Mouse (Mus musculus) heart, embryonic 12.5 days (tissue): ENCODE measurements at regions not wholly inside any gene's neighbourhood (a gene's known extent, or its start where the extent isn't known, plus 50 kb on each side); places are given as distances from the start of the nearest gene placed in this dataset.

Source experiments
- ATAC-seq: fragments of 200-750 bp; cut with Nextera tagmentation; 2 replicates; pipeline ENCODE4 v1.8.0; 2017; ENCODE audit warnings: moderate TSS enrichment, moderate library complexity; ENCODE audit not compliant: insufficient number of reproducible peaks, low FRiP score
- H3K27ac ChIP-seq: fragments of 300-500 bp; sonication (generic); 2 replicates; pipeline ENCODE4 v1.5.1; 2016; ENCODE audit warnings: mild to moderate bottlenecking, moderate library complexity; ENCODE audit not compliant: poor library complexity, severe bottlenecking
- H3K27me3 ChIP-seq: fragments of 300-500 bp; sonication (generic); replicated peaks from 2 replicates; pipeline ENCODE4 v1.6.1; 2016; ENCODE audit warnings: mild to moderate bottlenecking, moderate library complexity
- H3K36me3 ChIP-seq: fragments of 300-500 bp; sonication (generic); 2 replicates; pipeline ENCODE4 v1.6.1; 2016; ENCODE audit warnings: mild to moderate bottlenecking, moderate library complexity
- H3K4me1 ChIP-seq: fragments of 300-500 bp; sonication (generic); replicated peaks from 2 replicates; pipeline ENCODE4 v1.6.1; 2016; ENCODE audit warnings: mild to moderate bottlenecking
- H3K4me2 ChIP-seq: fragments of 300-500 bp; sonication (generic); 2 replicates; pipeline ENCODE4 v1.6.1; 2016; ENCODE audit warnings: mild to moderate bottlenecking, moderate library complexity
- H3K4me3 ChIP-seq: fragments of 300-500 bp; sonication (generic); 2 replicates; pipeline ENCODE4 v1.5.1; 2016; ENCODE audit warnings: mild to moderate bottlenecking
- H3K9ac ChIP-seq: fragments of 300-500 bp; sonication (generic); 2 replicates; pipeline ENCODE4 v1.6.1; 2016; ENCODE audit warnings: mild to moderate bottlenecking, moderate library complexity
- H3K9me3 ChIP-seq: fragments of 300-500 bp; sonication (generic); replicated peaks from 2 replicates; pipeline ENCODE4 v1.6.1; 2016; ENCODE audit warnings: mild to moderate bottlenecking, moderate library complexity
- WGBS: fragments of 180-500 bp; shearing (Covaris S2); methylation state at CpG from one replicate; pipeline ENCODE4 v1.1.7; 2016; 5-methylcytosine and 5-hydroxymethylcytosine counted together

DNA sequence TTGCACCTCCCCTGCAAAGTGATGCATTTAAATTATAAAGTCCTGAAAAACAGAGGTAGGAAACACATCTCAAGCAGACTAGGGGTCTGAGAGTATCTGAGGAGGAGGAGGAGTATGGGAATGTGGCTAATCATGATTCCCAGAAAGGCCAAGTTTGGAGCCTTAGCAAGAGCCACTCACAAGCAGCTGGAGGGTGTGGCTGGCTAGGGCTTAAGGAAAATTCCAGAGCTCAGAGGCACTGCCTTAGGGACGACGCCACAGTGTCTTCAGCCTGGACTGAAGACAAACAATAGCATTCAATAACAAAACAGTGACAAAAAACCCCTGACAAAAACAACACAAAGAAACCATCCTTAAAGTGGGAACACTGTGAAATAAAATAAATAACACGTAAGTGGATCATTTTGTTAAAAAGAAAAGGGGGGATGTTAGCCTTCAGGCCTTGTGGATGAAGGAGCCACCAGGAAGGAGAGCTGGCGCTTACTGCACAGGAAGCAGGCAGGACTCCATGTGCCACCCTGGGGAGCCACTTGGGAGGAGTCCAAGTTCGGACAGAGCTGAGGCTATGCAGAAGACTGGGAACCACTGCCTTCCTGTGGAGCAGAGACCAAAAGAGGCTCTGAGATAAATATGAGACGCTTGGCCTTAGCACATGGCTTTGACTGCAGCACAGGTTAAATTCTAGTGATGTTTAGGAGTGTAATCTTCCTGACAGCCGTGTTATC lies 56.6 kb upstream of the Serpine2 start:
- H3K9ac ChIP-seq, result no peak overlapping the region
- 59% methylated on average over 7 of the region's 7 CpGs for WGBS
- no peak overlapping the region for H3K4me3 ChIP-seq
- H3K36me3 ChIP-seq, result no peaks in the 10 kb centered on the region
- H3K4me2 ChIP-seq, result no peak overlapping the region
- no peaks in the 10 kb centered on the region for H3K27me3 ChIP-seq
- no peak for ATAC-seq
- no peaks in the 10 kb centered on the region for H3K4me1 ChIP-seq
- H3K9me3 ChIP-seq, result no peaks in the 10 kb centered on the region
- no peak overlapping the region for H3K27ac ChIP-seq
